Mouse (Mus musculus) cerebellum, adult 18-20 months (tissue): Measurements from ENCODE around the gene Acap3.

Experiments used
- DNase-seq, 2 experiments: peaks; one replicate each; pipeline ENCODE4 v3.0.0; 2021

Gene Acap3

DNA sequence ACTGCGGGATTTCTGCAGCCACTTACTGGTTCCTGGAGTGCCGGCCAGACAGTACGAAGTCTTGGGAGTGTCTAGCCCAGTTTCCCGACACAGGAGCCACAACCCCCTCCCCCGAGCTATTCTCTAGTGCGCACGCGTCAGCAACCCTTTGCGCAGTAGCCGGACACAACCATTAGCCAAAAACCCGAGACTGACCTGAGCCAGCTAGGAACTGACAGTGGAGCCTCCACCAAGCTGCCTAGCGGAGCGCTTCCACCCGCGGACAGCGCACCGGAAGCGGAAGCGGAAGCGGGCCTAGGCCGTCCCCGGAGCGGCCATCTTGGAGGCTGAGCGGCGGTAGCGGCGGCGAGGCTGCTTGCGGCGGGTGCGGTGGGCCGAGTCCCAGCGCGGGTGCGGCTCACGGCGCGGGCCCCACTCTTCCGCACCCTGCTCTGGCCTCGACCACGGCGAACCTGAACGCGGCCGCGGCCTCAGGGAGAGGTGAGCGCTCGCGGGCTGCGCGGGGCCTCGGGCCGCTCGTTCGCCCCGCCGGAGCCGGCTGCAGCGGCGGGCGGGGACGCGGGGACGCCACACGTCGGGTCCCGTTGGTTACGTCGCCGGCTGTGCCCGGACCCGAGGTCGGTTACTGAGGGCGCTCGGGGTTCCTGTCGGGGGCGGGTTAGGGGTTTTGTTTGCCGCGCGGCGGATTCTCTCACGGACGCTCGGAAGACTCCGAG, 52.1 kb downstream of the Acap3 start, which contains the start of gene Ube2j2:
TSS of gene Ube2j2 (plus strand) at position 298 of the 716 bp plus-strand sequence.
- peak; percentile 91 to 98 for DNase-seq

DNA sequence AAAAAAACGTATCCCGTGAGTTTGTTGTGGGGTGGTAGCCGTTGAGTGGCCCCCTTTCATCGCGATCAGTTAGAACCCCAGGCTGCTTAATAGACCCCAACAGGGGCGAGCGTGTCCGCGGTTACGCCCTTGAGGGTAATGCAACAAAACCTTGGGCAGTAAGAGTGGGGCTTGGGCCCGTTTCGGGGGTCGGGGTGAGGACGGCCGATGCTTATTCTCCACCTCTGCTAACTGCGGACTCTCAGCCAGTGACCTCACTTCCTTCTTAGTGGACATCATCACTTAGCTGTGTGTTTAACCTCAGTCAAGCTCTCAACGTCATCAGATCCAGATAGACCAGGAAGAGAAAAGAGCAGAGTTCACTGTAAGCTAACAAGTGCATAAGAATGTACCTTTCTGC, 52.6 kb downstream of the Acap3 start:
- DNase-seq = peak; percentile 21 to 30

DNA sequence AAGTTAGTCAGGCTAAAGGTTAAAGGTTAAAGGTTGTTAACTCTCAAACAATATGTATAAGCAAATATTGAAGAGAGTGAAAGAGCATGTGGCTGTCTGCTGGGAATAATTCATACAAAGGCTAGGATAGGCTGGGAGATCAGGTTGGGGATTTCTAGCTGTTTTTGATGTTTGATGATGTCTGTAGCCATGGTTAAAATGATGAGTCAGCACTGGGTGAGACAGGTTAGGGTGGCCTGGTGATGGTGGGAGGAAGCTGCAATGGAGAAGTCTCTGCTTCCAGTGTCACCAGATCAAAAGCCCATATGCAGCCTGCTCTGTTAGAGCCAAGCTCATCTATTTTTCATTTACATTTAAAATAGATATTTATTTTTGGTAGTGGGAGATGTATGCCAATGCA, 55.5 kb downstream of the Acap3 start:
- DNase-seq = no peak

DNA sequence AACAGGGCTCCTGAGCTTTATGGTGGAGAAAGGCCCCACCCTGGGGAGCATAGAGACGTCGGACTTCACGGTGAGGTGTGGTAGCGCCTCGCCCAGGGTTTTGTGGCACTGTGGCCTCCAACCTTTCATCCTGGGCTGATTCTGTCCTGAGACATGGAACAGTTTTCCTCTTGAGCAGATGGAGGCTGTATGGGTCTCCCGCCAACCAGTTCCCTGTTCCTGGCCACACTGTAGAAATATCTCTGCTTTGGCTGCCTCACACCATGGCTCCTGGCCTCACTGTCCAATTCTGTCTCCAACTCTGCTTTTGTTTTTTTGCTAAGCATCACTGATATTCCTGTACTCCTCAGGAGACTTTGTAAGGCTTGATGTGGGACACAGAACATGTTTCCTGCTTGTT, 63.9 kb downstream of the Acap3 start:
- DNase-seq = peak; percentile 35 to 39
